Mouse (Mus musculus): ENCODE data around the gene Best2. TPM values are rescaled to one million over a fixed set of nuclear protein-coding genes. Genes with fewer than 3 reads are reported as not detected.
A peak's percentile ranks its signal among the peaks of the same experiment; 100 is the strongest.

Best2 gene
- polyA plus RNA-seq, 1 experiment from 2014 or later, result not detected

DNA sequence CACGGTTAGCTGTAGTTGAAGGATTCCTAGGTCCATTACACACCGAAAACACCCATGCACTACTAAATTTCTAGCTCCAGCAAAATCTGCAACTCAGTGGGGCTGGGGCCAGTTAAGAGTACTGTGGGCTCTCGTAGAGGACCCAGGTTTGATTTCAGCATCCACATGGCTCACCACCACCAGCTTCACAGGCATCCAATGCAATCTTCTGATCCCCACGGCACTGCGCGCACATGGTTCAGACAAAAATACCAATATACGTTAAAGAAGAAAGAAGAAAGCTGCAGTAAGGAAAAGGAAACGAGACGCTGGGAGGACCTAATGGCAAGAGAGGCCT, 22.0 kb upstream of the Best2 start:
- DNase-seq (ENCODE audit: low spot score) (peak; percentile 88), ATAC-seq (replicated peaks; ENCODE audit: low FRiP score, low TSS enrichment, low read depth) (peak; percentile 36)
- H3K4me1 ChIP-seq (replicated peaks; ENCODE audit: control insufficient read depth, insufficient read depth, low read length), result peaks cover 14% of the 10 kb centered on the region
- no peaks in the 10 kb centered on the region for H3K27me3 ChIP-seq (replicated peaks; ENCODE audit: control insufficient read depth, insufficient read depth, low read length)
- H3K36me3 ChIP-seq (ENCODE audit: control insufficient read depth, insufficient read depth, low read length), result peaks cover 41% of the 10 kb centered on the region
- no peaks in the 10 kb centered on the region for H3K9me3 ChIP-seq (ENCODE audit: control insufficient read depth, low read length)
- peak overlapping the region; percentile 99 for H3K27ac ChIP-seq (ENCODE audit: low read depth)
- peak overlapping the region; percentile 64 for H3K4me3 ChIP-seq (ENCODE audit: low read depth, low read length)
- peak overlapping the region; percentile 84 for H3K4me2 ChIP-seq (ENCODE audit: low read length)
- under 1% methylated on average over 9 of the region's 9 CpGs for WGBS
- peak overlapping the region; percentile 69 for H3K9ac ChIP-seq (ENCODE audit: low read length)

- Histone ChIP-seq H3K27me3 (replicated peaks; ENCODE audit: control insufficient read depth, insufficient read depth, low read length) (no peaks in the 10 kb centered on the region), H3K36me3 (ENCODE audit: control insufficient read depth, insufficient read depth, low read length) (peaks cover 40% of the 10 kb centered on the region), H3K4me2 (ENCODE audit: low read length) (peak overlapping the region; percentile 84), H3K9ac (ENCODE audit: low read length) (peak overlapping the region; percentile 69), H3K27ac (ENCODE audit: low read depth) (peak overlapping the region; percentile 99), H3K4me1 (replicated peaks; ENCODE audit: control insufficient read depth, insufficient read depth, low read length) (peaks cover 14% of the 10 kb centered on the region), H3K9me3 (ENCODE audit: control insufficient read depth, low read length) (no peaks in the 10 kb centered on the region), H3K4me3 (ENCODE audit: low read depth, low read length) (peak overlapping the region; percentile 64)
- 1% methylated on average over 15 of the region's 15 CpGs for WGBS
- peak; percentile 66 for DNase-seq (ENCODE audit: low spot score)
- no peak for ATAC-seq (replicated peaks; ENCODE audit: low FRiP score, low TSS enrichment, low read depth)
Observed at GRCm38 (mm10) chr8:85035728-85036310, 21.5 kb upstream of the Best2 start.

DNA sequence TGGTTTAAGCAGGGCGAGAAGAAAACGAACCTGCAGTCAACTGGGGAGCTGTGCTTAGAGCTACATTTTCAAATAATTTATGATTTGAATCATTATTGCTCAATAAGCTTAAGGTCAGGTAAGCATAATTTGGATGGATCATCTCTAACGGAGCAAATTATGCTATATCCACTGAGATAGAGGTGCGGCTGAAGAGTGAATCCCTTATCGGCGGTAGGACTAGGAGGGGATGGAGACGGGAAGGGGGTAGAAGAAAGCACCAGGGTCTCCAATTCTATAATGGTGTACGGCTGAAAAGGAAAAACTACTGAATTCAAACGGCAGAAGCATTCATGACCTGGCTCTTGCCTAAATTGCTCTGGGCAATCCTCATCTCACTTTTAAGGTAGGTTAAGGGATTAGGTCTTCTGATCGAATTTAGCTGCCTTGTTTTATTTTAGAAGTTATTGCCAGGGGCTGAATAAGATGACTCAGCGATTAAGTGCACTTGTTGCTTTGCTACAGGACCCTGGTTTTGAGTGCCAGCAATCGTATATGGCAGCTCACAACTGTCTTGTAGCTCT, 20.9 kb upstream of the Best2 start:
- Histone ChIP-seq H3K4me2 (ENCODE audit: low read length) (peak overlapping the region; percentile 84), H3K27ac (ENCODE audit: low read depth) (peak overlapping the region; percentile 99), H3K9me3 (ENCODE audit: control insufficient read depth, low read length) (no peaks in the 10 kb centered on the region), H3K9ac (ENCODE audit: low read length) (peak overlapping the region; percentile 69), H3K27me3 (replicated peaks; ENCODE audit: control insufficient read depth, insufficient read depth, low read length) (no peaks in the 10 kb centered on the region), H3K4me3 (ENCODE audit: low read depth, low read length) (peak overlapping the region; percentile 64), H3K4me1 (replicated peaks; ENCODE audit: control insufficient read depth, insufficient read depth, low read length) (peaks cover 14% of the 10 kb centered on the region), H3K36me3 (ENCODE audit: control insufficient read depth, insufficient read depth, low read length) (peaks cover 40% of the 10 kb centered on the region)
- DNase-seq (ENCODE audit: low spot score) (peak; percentile 52), ATAC-seq (replicated peaks; ENCODE audit: low FRiP score, low TSS enrichment, low read depth) (no peak)
- WGBS, result 4% methylated on average over 12 of the region's 12 CpGs

GRCm38 (mm10) chr8:85034764-85035163, 20.4 kb upstream of the Best2 start:
- Histone ChIP-seq H3K4me1 (replicated peaks; ENCODE audit: control insufficient read depth, insufficient read depth, low read length) (peaks cover 14% of the 10 kb centered on the region), H3K27me3 (replicated peaks; ENCODE audit: control insufficient read depth, insufficient read depth, low read length) (no peaks in the 10 kb centered on the region), H3K4me2 (ENCODE audit: low read length) (peak overlapping the region; percentile 84), H3K36me3 (ENCODE audit: control insufficient read depth, insufficient read depth, low read length) (peaks cover 41% of the 10 kb centered on the region), H3K9me3 (ENCODE audit: control insufficient read depth, low read length) (no peaks in the 10 kb centered on the region), H3K4me3 (ENCODE audit: low read depth, low read length) (peak overlapping the region; percentile 64), H3K27ac (ENCODE audit: low read depth) (peak overlapping the region; percentile 99; the same call in 1 of the 2 replicates), H3K9ac (ENCODE audit: low read length) (peak overlapping the region; percentile 69)
- DNase-seq (ENCODE audit: low spot score), result peak; percentile 74
- 2% methylated on average over 13 of the region's 13 CpGs for WGBS
- no peak for ATAC-seq (replicated peaks; ENCODE audit: low FRiP score, low TSS enrichment, low read depth)

- 59% methylated on average over 1 of the region's 1 CpGs for WGBS
- Histone ChIP-seq H3K27me3 (replicated peaks; ENCODE audit: control insufficient read depth, insufficient read depth, low read length) (no peaks in the 10 kb centered on the region), H3K27ac (ENCODE audit: low read depth) (no peak overlapping the region), H3K9ac (ENCODE audit: low read length) (no peak overlapping the region), H3K4me3 (ENCODE audit: low read depth, low read length) (no peak overlapping the region), H3K9me3 (ENCODE audit: control insufficient read depth, low read length) (no peaks in the 10 kb centered on the region), H3K4me1 (replicated peaks; ENCODE audit: control insufficient read depth, insufficient read depth, low read length) (peaks cover 14% of the 10 kb centered on the region), H3K36me3 (ENCODE audit: control insufficient read depth, insufficient read depth, low read length) (peaks cover 49% of the 10 kb centered on the region), H3K4me2 (ENCODE audit: low read length) (no peak overlapping the region)
- ATAC-seq (replicated peaks; ENCODE audit: low FRiP score, low TSS enrichment, low read depth) (no peak), DNase-seq (ENCODE audit: low spot score) (no peak)
Observed at GRCm38 (mm10) chr8:85033867-85034266, 19.5 kb upstream of the Best2 start.

GRCm38 (mm10) chr8:85032622-85033311, 18.4 kb upstream of the Best2 start:
- DNase-seq (ENCODE audit: low spot score) (no peak), ATAC-seq (replicated peaks; ENCODE audit: low FRiP score, low TSS enrichment, low read depth) (no peak)
- Histone ChIP-seq H3K4me3 (ENCODE audit: low read depth, low read length) (no peak overlapping the region), H3K4me2 (ENCODE audit: low read length) (no peak overlapping the region), H3K27me3 (replicated peaks; ENCODE audit: control insufficient read depth, insufficient read depth, low read length) (no peaks in the 10 kb centered on the region), H3K4me1 (replicated peaks; ENCODE audit: control insufficient read depth, insufficient read depth, low read length) (peaks cover 22% of the 10 kb centered on the region), H3K9ac (ENCODE audit: low read length) (no peak overlapping the region), H3K9me3 (ENCODE audit: control insufficient read depth, low read length) (no peaks in the 10 kb centered on the region), H3K27ac (ENCODE audit: low read depth) (no peak overlapping the region), H3K36me3 (ENCODE audit: control insufficient read depth, insufficient read depth, low read length) (peaks cover 49% of the 10 kb centered on the region)
- 79% methylated on average over 4 of the region's 4 CpGs for WGBS

DNA sequence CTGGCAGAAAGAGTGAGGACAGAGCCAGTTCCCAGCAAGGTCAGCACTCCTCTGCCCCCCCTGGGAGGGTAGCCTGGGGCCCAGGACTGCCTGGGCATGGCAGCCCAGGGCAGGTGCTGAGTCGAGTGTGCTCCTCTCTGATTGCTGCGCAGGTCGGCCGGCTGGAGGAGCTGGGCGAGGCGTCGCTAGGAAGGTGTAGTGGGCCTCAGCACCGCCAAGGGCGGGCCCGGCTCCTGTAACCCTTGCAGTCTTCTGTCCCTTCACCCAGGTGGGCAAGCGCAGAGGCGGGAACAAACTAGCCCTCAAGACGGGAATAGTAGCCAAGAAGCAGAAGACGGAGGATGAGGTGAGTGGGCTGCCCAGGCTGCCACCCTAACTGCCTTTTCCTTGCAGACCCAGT, 14.9 kb upstream of the Best2 start:
- H3K9ac ChIP-seq (ENCODE audit: low read length), result 0 out of 2 replicates have a peak overlapping the region, but pooled peaks have one; percentile 10

GRCm38 (mm10) chr8:85027922-85028321, 13.6 kb upstream of the Best2 start:
- Histone ChIP-seq H3K27me3 (replicated peaks; ENCODE audit: control insufficient read depth, insufficient read depth, low read length) (no peaks in the 10 kb centered on the region), H3K4me1 (replicated peaks; ENCODE audit: control insufficient read depth, insufficient read depth, low read length) (peaks cover 28% of the 10 kb centered on the region), H3K36me3 (ENCODE audit: control insufficient read depth, insufficient read depth, low read length) (peaks cover 49% of the 10 kb centered on the region), H3K4me2 (ENCODE audit: low read length) (peak overlapping the region; percentile 66), H3K9ac (ENCODE audit: low read length) (peak overlapping the region; percentile 90), H3K4me3 (ENCODE audit: low read depth, low read length) (peak overlapping the region; percentile 93), H3K27ac (ENCODE audit: low read depth) (no peak overlapping the region), H3K9me3 (ENCODE audit: control insufficient read depth, low read length) (no peaks in the 10 kb centered on the region)
- 14% methylated on average over 2 of the region's 2 CpGs for WGBS
- DNase-seq (ENCODE audit: low spot score), result no peak
- ATAC-seq (replicated peaks; ENCODE audit: low FRiP score, low TSS enrichment, low read depth), result no peak

More for the DNA sequence above, 14.9 kb upstream of the Best2 start:
- Histone ChIP-seq H3K9me3 (ENCODE audit: control insufficient read depth, low read length) (no peaks in the 10 kb centered on the region), H3K4me2 (ENCODE audit: low read length) (no peak overlapping the region), H3K4me1 (replicated peaks; ENCODE audit: control insufficient read depth, insufficient read depth, low read length) (peaks cover 24% of the 10 kb centered on the region), H3K27me3 (replicated peaks; ENCODE audit: control insufficient read depth, insufficient read depth, low read length) (no peaks in the 10 kb centered on the region), H3K36me3 (ENCODE audit: control insufficient read depth, insufficient read depth, low read length) (peaks cover 49% of the 10 kb centered on the region), H3K4me3 (ENCODE audit: low read depth, low read length) (no peak overlapping the region), H3K27ac (ENCODE audit: low read depth) (no peak overlapping the region)
- ATAC-seq (replicated peaks; ENCODE audit: low FRiP score, low TSS enrichment, low read depth), result no peak
- 85% methylated on average over 14 of the region's 14 CpGs for WGBS
- no peak for DNase-seq (ENCODE audit: low spot score)

All from intestine, embryonic 14.5 days (tissue).